Mouse (Mus musculus): ENCODE measurements at regions not wholly inside any gene's neighbourhood (a gene's known extent, or its start where the extent isn't known, plus 50 kb on each side); places are given as distances from the start of the nearest gene placed in this dataset.

GRCm38 (mm10) chr10:38875667-38876245 is 54.2 kb upstream of the Rfpl4b start:
- DNase-seq (ENCODE audit: low spot score): no peak

DNA sequence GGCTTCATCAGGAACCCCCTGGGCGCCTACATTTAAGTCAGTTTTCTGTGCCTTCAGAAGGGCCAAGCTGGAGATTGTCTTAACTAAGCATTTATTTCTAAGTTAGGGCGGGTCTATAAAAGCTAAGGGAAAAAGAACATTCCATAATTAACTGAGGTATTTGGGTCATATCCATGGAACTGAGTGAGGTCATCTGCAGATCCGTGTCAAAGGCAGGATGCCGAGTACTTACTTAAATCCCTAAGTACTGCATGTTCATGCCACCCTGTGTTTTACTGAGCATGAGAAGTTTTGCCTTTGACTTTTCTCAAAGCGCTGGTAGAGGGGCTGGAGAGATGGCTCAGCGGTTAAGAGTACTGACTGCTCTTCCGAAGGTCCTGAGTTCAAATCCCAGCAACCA is 57.7 kb upstream of the Rfpl4b start:
- DNase-seq (ENCODE audit: low spot score): no peak

- DNase-seq (ENCODE audit: low spot score): no peak
Observed at GRCm38 (mm10) chr10:38880642-38881187, 59.1 kb upstream of the Rfpl4b start.

- peak; percentile 31 for DNase-seq (ENCODE audit: low spot score)
Observed at GRCm38 (mm10) chr10:38882154-38882553, 60.6 kb upstream of the Rfpl4b start.

DNA sequence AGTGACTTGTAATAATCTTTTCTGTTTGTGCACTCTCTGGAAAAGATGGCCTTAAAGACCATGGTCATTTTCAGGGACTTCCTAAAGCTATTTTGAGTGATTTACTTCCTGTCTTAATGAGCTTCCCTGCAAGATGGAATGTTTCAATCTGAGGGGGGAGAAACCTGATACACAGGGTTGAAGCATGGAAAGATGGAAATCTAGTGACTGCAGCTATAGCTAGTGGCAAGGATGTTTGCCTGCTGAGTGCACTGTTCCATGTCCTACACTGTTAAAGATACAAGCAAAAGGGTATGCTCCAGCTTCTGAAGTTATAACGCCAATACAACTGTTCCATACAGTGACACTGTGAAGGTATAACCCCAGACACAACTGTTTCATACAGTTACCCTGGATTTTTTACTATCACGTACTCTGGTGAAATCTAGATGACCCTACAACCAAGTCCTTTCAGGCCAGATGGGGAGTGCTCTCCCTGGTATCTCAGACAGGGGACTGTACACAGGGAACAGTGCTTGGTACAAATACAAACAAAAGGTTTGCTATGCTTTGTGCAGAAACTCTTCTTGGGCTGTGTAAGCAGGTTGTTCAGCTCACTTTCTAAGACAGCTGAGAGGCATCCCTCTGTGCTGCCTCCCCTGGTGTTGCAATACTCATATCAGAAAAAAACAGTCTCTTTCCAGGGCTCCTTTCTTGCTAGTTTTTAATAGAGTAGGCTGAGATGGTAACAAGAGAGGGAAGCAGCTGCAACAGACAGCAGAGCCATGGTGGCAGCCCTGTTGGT is 62.4 kb upstream of the Rfpl4b start:
- DNase-seq (ENCODE audit: low spot score): no peak

GRCm38 (mm10) chr10:38884641-38885040 is 63.1 kb upstream of the Rfpl4b start:
- no peak for DNase-seq (ENCODE audit: low spot score)

DNA sequence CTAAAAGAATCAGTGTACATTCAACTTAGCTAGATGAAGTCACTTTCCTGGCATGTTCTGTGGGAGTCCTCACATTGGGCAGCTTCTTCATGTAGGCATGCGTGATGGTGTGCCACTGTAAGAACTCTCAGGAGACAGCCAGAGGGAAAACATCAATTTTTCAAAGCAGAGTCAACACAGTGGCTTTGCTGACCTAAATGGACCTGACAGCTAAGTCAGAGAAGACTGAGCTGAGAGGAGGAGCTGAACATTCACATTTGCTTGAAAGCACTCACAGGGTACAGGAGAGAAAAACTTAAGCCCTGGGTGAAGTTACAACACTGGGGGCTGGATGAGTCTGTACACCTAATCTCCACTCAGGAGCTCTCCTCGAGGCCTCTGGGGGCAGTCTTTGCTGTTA is 64.9 kb upstream of the Rfpl4b start:
- no peak for DNase-seq (ENCODE audit: low spot score)

GRCm38 (mm10) chr10:38887896-38888295 is 66.3 kb upstream of the Rfpl4b start:
- no peak for DNase-seq (ENCODE audit: low spot score)

GRCm38 (mm10) chr10:38894706-38895105 is 70.6 kb upstream of the Lama4 start:
- no peak for DNase-seq (ENCODE audit: low spot score)

DNA sequence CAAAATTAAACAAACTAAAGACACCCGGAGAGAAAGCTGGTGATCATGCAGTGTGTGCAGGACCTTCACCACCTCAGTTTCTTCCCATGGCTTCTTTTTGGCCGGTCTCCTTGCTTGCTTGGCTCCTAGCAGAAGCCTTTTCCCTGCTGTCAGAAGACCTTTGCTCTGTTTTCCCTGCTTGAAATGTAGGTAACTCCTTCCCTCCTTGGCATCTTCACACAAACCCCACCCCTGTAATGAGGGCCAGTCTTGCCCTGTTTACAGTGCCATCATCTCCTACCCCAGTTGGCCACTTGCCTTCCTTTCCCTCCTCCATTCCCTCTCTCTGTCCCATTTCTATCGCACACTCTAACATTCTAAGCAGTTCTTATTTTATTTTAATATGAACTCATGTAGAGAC is 69.7 kb upstream of the Lama4 start:
- DNase-seq (ENCODE audit: low spot score): no peak

- no peak for DNase-seq (ENCODE audit: low spot score)
Observed at GRCm38 (mm10) chr10:38897573-38897972, 67.7 kb upstream of the Lama4 start.

- no peak for DNase-seq (ENCODE audit: low spot score)
Observed at GRCm38 (mm10) chr10:38906121-38906520, 59.2 kb upstream of the Lama4 start.

DNA sequence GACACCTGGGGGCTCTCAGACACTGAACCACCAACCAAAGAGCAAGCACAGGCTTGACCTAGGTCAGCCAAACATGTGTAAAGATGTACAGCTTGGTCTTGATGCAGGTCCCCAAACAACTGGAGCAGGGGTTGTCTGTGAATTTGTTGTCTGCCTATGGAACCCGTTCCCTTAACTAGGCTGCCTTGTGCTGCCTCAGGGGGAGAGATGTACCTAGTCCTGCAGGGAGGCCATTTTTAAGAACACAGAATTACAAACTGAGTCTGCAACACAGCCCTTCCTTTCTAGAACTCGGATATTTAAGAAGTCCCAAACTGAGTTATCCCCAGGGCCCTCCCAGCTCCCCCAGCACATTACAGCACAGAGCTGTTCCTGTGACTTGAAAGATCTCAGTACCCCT is 57.5 kb upstream of the Lama4 start:
- DNase-seq (ENCODE audit: low spot score): no peak

- peak; percentile 66 for DNase-seq (ENCODE audit: low spot score)
Observed at GRCm38 (mm10) chr10:38908277-38908676, 57.0 kb upstream of the Lama4 start.

GRCm38 (mm10) chr10:38909152-38909732 is 56.1 kb upstream of the Lama4 start:
- no peak for DNase-seq (ENCODE audit: low spot score)

DNA sequence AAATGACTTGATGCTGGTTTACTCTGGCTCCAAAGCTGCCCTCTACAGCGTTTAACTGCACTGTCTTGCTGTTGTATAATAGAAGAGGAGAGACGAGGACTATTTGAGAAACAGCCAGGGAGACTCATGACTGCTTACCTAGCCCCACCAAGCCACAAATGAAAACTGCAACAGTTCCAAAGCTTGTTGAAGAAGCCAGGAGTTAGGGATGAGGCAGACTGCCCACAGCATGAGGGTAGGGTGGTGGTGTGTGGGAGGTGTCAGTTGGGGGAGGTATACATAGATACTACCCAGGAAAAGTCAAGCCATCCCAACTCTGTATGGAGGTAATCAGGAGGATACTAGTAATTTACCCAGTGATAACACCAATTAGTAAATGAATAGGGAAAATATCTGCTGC is 55.5 kb upstream of the Lama4 start:
- DNase-seq (ENCODE audit: low spot score): no peak

GRCm38 (mm10) chr10:38913013-38913412 is 52.3 kb upstream of the Lama4 start:
- DNase-seq (ENCODE audit: low spot score): no peak

Measured in ovary, adult 18-20 months (tissue).